In the genomic region with DNA sequence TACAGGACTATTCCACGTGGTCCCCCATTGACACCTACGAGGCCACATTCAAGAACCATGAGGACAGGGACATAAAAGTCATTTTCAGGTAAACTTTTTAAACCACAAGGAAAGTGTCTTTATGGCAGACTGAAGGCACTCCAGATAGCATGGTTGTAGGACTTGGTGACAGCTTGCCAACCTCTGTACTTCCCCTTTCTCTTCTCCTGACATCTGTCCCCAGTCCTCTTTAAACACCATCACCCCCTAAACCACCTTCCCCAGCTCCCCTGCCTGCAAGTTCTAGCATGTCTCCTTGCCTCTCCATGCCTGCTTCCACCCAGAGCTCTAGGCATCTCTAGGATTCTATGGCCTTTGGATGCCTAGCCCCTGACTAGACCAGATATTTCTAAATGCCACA, we compare ENCODE assay signal across 19 mouse cellular contexts.
"Had no signal": no experiment of that assay in that cellular context is flagged by ENCODE, and none has a peak within 500 bp of the region (broad histone marks: within the 10 kb centered on the region; RNA-seq: fewer than 3 reads in every experiment).

No protein-coding gene starts in this region.

- H3K27me3 ChIP-seq: limb, embryonic 13.5 days; liver, embryonic 12.5 days; liver, embryonic 15.5 days; lung, embryonic 15.5 days; midbrain, embryonic 12.5 days; midbrain, embryonic 15.5 days; neural tube, embryonic 13.5 days had no signal

- H3K4me1 ChIP-seq: limb, embryonic 13.5 days; lung, embryonic 15.5 days; midbrain, embryonic 12.5 days; midbrain, embryonic 15.5 days; neural tube, embryonic 13.5 days had no signal

- H3K9ac ChIP-seq: limb, embryonic 13.5 days; liver, embryonic 12.5 days; liver, embryonic 15.5 days; lung, embryonic 15.5 days; midbrain, embryonic 12.5 days; midbrain, embryonic 15.5 days; neural tube, embryonic 13.5 days had no signal

- ATAC-seq: liver, embryonic 12.5 days; midbrain, embryonic 15.5 days had no signal

- H3K27ac ChIP-seq: kidney, postnatal 0 days; left cerebral cortex, adult 2 months; limb, embryonic 13.5 days; liver, embryonic 12.5 days; liver, embryonic 15.5 days; lung, embryonic 15.5 days; midbrain, embryonic 12.5 days; midbrain, embryonic 15.5 days had no signal

- H3K4me3 ChIP-seq: left cerebral cortex, adult 2 months; limb, embryonic 13.5 days; liver, embryonic 12.5 days; liver, embryonic 15.5 days; lung, embryonic 15.5 days; midbrain, embryonic 12.5 days; midbrain, embryonic 15.5 days; neural tube, embryonic 13.5 days had no signal

- H3K36me3 ChIP-seq: limb, embryonic 13.5 days; liver, embryonic 12.5 days; liver, embryonic 15.5 days; lung, embryonic 15.5 days; midbrain, embryonic 12.5 days; midbrain, embryonic 15.5 days; neural tube, embryonic 13.5 days had no signal

- DNase-seq: kidney, postnatal 25 days; layer of hippocampus, postnatal 36 days; left cerebral cortex, postnatal 4 days; liver; lung, adult 18-20 months; lung, postnatal 10 days; lung, postnatal 36 days; thymus, adult 2 months; thymus, postnatal 14 days; thymus, postnatal 4 days had no signal

- H3K9me3 ChIP-seq: limb, embryonic 13.5 days; liver, embryonic 12.5 days; liver, embryonic 15.5 days; lung, embryonic 15.5 days; midbrain, embryonic 12.5 days; midbrain, embryonic 15.5 days; neural tube, embryonic 13.5 days had no signal
